Mouse (Mus musculus) myocyte (in vitro differentiated cells): ENCODE results near the gene Lrrc4c.

Source experiments
- CEBPB ChIP-seq: IDR thresholded peaks from 2 replicates; pipeline ENCODE4 v1.6.1; 2011; ENCODE audit warnings: mild to moderate bottlenecking, moderate library complexity; ENCODE audit not compliant: poor library complexity, insufficient read depth, severe bottlenecking
- POLR2A ChIP-seq: IDR thresholded peaks from one replicate; pipeline ENCODE4 v1.6.1; 2011; ENCODE audit warnings: low read depth, mild to moderate bottlenecking, control low read depth, moderate library complexity; ENCODE audit not compliant: insufficient read length
- TCF12 ChIP-seq: IDR thresholded peaks from one replicate; pipeline ENCODE4 v1.6.1; 2011; ENCODE audit warnings: mild to moderate bottlenecking, control low read depth; ENCODE audit not compliant: poor library complexity, insufficient read depth, severe bottlenecking
- USF1 ChIP-seq: IDR thresholded peaks from one replicate; pipeline ENCODE4 v1.6.1; 2011; ENCODE audit warnings: low read depth, mild to moderate bottlenecking, control low read depth, moderate library complexity

DNA sequence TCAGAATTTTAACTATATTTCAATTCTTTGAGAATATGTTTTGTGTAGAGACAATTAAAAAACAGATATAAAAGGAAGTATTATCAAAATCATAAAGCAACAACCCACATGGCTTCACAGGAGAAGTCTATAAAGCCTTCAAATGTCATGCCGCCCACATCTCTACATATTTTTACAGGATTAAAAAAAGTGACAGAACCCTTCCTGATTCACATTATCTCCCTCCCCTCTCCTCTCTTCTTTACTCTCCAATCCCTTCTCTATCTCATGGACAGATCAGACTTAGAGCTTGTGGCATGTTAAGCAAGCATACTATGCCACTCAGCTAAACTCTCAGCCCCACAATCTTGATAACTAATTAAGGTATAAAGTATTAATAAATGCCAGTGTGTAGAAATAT lies 535.8 kb downstream of the Lrrc4c start:
- TF ChIP-seq CEBPB (no peak), USF1 (no peak), POLR2A (no peak), TCF12 (no peak)
